Mouse (Mus musculus) megakaryocyte, embryonic 14.5 days (primary cell): ENCODE data around the gene Pi4k2a.

ENCODE experiments used
- FLI1 ChIP-seq: IDR thresholded peaks from 2 replicates; pipeline ENCODE4 v1.6.1; 2012; ENCODE audit warnings: low read length, inconsistent platforms, mixed read lengths
- GATA1 ChIP-seq: IDR thresholded peaks from 3 replicates; pipeline ENCODE4 v1.6.1; 2012; ENCODE audit warnings: mixed read lengths, low read length, inconsistent platforms, borderline replicate concordance

GRCm38 (mm10) chr19:42056719-42057409 is 33.4 kb upstream of the Pi4k2a start:
- TF ChIP-seq GATA1 (no peak), FLI1 (no peak)
